Mouse (Mus musculus) embryo, embryonic 11 days (tissue): ENCODE data around the gene Ccdc151.
A peak's percentile ranks its signal among the peaks of the same experiment; 100 is the strongest.

Experiments used
- DNase-seq: peaks from one replicate; pipeline ENCODE4 v3.0.0-alpha.2; 2015

Ccdc151 gene

GRCm38 (mm10) chr9:21955570-21956281 is 46.7 kb downstream of the Ccdc151 start, which contains the start of gene Swsap1:
Swsap1 (plus strand) TSS chr9:21955755.
- DNase-seq = peak; percentile 97

- DNase-seq = no peak
Measured at GRCm38 (mm10) chr9:21955225-21955569, 47.2 kb downstream of the Ccdc151 start.

DNA sequence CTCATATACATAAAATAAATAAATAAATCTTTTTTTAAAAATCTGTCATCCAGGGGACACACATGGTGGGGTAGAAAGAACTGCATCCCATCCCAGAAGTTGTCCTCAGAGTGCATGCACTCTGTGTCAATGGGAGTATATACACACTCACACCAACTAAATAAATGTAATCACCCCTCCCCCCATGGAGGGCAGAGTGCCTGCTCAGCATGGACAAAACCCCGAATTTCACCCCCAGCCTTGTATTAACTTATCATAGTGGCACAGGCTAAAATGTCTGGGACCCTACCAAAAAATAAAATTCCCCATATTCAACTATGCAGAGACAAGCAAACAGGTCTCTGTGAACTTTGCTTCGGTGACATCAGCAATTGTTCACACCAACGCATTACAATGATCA is 47.8 kb downstream of the Ccdc151 start:
- no peak for DNase-seq

DNA sequence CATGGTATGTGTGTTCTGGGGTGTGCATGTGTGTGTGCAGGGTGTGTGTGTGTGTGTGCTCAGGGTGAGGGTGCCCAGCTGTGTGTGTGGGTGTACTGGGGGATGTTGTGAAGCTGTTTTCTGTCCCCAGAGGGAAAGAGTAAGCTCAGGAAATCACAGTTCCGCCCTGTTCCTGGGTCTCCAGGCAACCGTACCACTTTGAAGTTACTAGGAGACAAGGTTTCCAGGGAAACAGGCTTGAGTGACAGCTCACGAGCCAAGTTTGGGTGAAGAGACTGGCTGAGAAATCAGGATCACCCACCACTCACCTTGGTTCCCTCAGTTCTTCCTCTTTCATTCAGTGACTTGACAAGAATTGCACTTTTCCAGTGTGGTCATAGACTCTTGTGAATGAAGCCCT is 48.8 kb downstream of the Ccdc151 start:
- peak; percentile 44 for DNase-seq

DNA sequence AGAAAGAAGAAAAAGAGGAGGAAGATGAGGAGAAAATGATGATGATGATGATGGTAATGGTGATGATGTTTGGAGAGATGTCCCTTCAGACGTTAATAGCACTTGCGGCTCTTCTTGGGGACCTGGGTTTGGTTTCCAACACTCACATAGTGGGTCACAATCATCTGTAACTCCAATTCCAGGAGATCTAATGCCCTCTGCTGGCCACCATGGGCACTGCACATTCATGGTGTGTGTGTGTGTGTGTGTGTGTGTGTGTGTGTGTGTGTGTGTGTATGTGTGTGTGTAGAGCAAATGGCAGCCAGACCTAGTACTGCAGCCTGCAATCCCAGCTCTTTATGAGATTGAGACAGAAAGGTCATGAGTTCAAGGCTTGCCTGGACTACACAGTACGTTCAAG is 50.5 kb downstream of the Ccdc151 start:
- no peak for DNase-seq

DNA sequence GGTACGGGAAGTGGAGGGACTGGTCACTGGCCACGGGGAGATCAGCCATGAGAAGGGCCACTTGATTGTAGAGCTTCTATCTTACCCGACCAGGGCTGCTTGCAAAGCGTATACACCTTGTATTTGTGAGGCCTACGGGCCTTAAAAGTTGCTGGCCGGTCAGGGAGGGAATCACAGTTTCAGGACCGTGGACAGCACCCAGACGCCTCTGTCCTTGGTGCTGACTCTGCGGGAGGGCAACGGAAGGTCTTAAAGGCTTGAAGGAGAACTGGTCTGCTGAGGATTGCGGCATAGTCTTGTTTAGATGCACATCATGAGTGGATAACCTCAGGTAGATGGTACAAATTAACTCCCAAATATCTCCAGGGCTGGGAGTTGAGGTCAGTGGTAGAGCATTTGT is 52.1 kb downstream of the Ccdc151 start:
- peak; percentile 65 for DNase-seq

DNA sequence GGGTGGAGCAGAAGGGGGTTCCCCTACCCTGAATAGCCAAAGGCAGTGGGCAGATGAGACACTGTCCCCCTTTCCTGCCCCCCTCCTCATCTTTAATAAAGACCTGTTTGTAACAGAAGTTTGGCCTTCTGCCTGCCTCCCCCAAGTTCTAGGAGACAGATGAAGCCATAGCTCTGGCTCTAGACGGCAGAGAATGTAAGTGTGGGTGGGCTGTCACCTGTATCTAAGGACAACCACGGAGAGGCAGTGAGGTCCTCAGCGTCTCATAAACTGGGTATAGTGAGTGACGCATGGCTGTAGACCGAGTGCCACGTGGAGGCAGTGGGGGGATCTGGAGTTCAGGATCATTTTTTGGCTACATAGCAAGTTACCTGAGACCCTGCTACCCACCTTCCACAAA is 53.6 kb downstream of the Ccdc151 start:
- DNase-seq = no peak

GRCm38 (mm10) chr9:21948146-21948545 is 54.3 kb downstream of the Ccdc151 start:
- DNase-seq = no peak

DNA sequence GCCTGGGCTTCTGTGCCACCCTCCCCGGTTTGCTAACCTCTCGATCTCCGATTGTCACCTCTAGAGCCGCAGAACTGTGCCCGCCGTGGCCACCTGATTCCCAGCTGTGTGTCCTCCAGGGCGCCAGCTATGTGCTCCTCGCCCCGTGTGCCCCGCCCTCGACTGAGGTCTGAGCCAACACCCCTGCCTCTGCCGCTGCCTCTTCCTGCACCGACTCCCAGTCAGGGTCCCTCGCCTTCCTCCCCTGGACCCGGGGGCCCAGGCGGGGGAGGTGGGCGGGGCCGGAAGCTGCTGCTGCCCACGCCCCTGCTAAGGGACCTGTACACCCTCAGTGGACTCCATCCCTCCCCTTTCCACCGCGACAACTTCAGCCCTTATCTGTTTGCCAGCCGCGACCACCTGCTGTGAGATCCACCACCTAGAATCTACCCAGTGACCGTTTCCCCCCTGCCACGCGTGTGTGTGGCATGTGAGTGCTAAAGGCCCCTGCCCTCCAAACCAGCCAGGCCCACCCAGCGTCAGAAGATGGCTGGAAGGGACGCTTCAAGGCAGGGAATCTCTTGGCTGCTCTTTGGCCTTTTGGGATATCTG is 54.8 kb downstream of the Ccdc151 start:
- no peak for DNase-seq

GRCm38 (mm10) chr9:21944267-21944666 is 58.2 kb downstream of the Ccdc151 start:
- DNase-seq = peak; percentile 35

GRCm38 (mm10) chr9:21943638-21944037 is 58.8 kb downstream of the Ccdc151 start:
- DNase-seq = no peak

GRCm38 (mm10) chr9:21943046-21943445 is 59.4 kb downstream of the Ccdc151 start:
- DNase-seq = no peak
